Mouse (Mus musculus): ENCODE data around the gene Zfp341.

GRCm38 (mm10) chr2:154597399-154597798 is 15.7 kb upstream of the Zfp341 start:
- TF ChIP-seq CTCF (IDR thresholded peaks at IDR 0.05; ENCODE audit: low read depth, low read length) (no peak), GATA1 (IDR thresholded peaks at IDR 0.05; ENCODE audit: borderline replicate concordance, low read length) (no peak), POLR2AphosphoS5 (IDR thresholded peaks at IDR 0.05; ENCODE audit: insufficient replicate concordance, low read depth, low read length) (no peak)

Data from G1E (cell line).